Mouse (Mus musculus) cerebellum, adult 2 months (tissue): ENCODE measurements around the gene Cxcl2.

ENCODE experiments used
- CTCF ChIP-seq: fragments of 200-500 bp; IDR thresholded peaks from 2 replicates; pipeline ENCODE4 v1.5.1; 2011; ENCODE audit warnings: low read depth, mild to moderate bottlenecking, control low read depth, low read length, moderate library complexity, borderline replicate concordance; ENCODE audit not compliant: insufficient read depth
- POLR2A ChIP-seq: fragments of 200-500 bp; IDR thresholded peaks from 2 replicates; pipeline ENCODE4 v1.6.1; 2011; ENCODE audit warnings: low read length, control low read depth, borderline replicate concordance; ENCODE audit not compliant: insufficient read depth

- TF ChIP-seq POLR2A (no peak), CTCF (no peak)
Observed at GRCm38 (mm10) chr5:90882146-90882545, 21.5 kb upstream of the Cxcl2 start.
